ENCODE assay signal across 10 mouse cellular contexts in the genomic region with DNA sequence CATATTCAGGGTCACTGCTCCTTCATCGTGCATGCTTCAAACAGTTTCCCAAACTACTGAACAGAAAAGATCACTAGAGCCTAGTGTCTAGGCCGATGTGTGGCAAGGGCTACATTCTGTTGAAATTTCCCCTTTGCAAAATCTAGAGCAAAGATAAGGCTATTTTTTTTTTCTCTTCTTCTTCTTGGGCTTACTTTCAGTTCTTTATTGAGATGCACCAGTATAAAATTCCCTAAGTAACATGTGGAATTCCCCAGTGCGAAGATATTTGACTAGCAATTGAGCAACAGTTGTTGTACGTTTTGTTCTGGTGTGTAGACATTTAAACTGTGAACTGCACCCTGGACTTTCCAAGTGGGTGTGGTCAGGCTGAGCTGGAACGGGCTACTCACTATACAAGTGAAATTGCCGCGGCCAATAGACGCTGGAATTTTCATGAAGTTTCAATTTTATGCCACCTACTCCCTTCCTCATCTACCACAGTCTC. TPM values are rescaled to one million over a fixed set of nuclear protein-coding genes. Genes with fewer than 3 reads are reported as not detected.
A peak's percentile ranks its signal among the peaks of the same experiment; 100 is the strongest.
DNase-seq lines count a peak whose midpoint lies in the region; ATAC-seq and TF ChIP-seq lines count a peak whose summit lies in the region.
"Had no signal": no experiment of that assay in that cellular context is flagged by ENCODE, and none has a peak within 500 bp of the region (broad histone marks: within the 10 kb centered on the region; RNA-seq: fewer than 3 reads in every experiment).

No protein-coding gene starts in this region.

- H3K9ac ChIP-seq in heart, embryonic 16.5 days (ENCODE audit: low read length) = peak overlapping the region; percentile 18; the same call in 1 of the 2 replicates
- H3K9ac ChIP-seq in lung, postnatal 0 days (replicated peaks; ENCODE audit: low read depth) = no peak overlapping the region
- no peak overlapping the region for H3K9ac ChIP-seq in hindbrain, embryonic 16.5 days (ENCODE audit: low read depth, low read length)
- H3K9ac ChIP-seq: embryonic facial prominence, embryonic 12.5 days; midbrain, embryonic 12.5 days had no signal

- peak overlapping the region; percentile 47 for H3K4me2 ChIP-seq in heart, embryonic 16.5 days (ENCODE audit: low read depth, low read length)
- H3K4me2 ChIP-seq in lung, postnatal 0 days (replicated peaks; ENCODE audit: low read depth, low read length) = peak overlapping the region; percentile 25; the same call in 1 of the 2 replicates
- H3K4me2 ChIP-seq in hindbrain, embryonic 16.5 days (ENCODE audit: low read length) = no peak overlapping the region
- H3K4me2 ChIP-seq: embryonic facial prominence, embryonic 12.5 days; midbrain, embryonic 12.5 days had no signal

- no peaks in the 10 kb centered on the region for H3K27me3 ChIP-seq in heart, embryonic 16.5 days (ENCODE audit: control insufficient read depth, insufficient read depth, low read length)
- no peaks in the 10 kb centered on the region for H3K27me3 ChIP-seq in lung, postnatal 0 days (replicated peaks; ENCODE audit: insufficient read depth, low read length)
- H3K27me3 ChIP-seq in hindbrain, embryonic 16.5 days (replicated peaks; ENCODE audit: control insufficient read depth, insufficient read depth, low read length) = no peaks in the 10 kb centered on the region
- H3K27me3 ChIP-seq: embryonic facial prominence, embryonic 12.5 days had no signal

- H3K4me3 ChIP-seq in heart, embryonic 16.5 days (ENCODE audit: low read length) = no peak overlapping the region
- no peak overlapping the region for H3K4me3 ChIP-seq in lung, postnatal 0 days (ENCODE audit: low read depth, low read length)
- no peak overlapping the region for H3K4me3 ChIP-seq in hindbrain, embryonic 16.5 days (ENCODE audit: low read length)
- H3K4me3 ChIP-seq: embryonic facial prominence, embryonic 12.5 days; midbrain, embryonic 12.5 days had no signal

- H3K9me3 ChIP-seq in heart, embryonic 16.5 days (replicated peaks; ENCODE audit: control insufficient read depth, low read length) = no peaks in the 10 kb centered on the region
- no peaks in the 10 kb centered on the region for H3K9me3 ChIP-seq in lung, postnatal 0 days (ENCODE audit: low read length)
- H3K9me3 ChIP-seq in hindbrain, embryonic 16.5 days (ENCODE audit: control insufficient read depth, low read length) = no peaks in the 10 kb centered on the region
- H3K9me3 ChIP-seq: embryonic facial prominence, embryonic 12.5 days; midbrain, embryonic 12.5 days had no signal

- no peak for ATAC-seq in heart, embryonic 16.5 days (replicated peaks; ENCODE audit: extremely low read depth, insufficient read depth, low FRiP score)
- ATAC-seq in lung, postnatal 0 days = peak; percentile 80
- ATAC-seq in hindbrain, embryonic 16.5 days = no peak

- 51% methylated on average over 8 of the region's 8 CpGs for WGBS in heart, embryonic 16.5 days
- 23% methylated on average over 8 of the region's 8 CpGs for WGBS in lung, postnatal 0 days
- 75% methylated on average over 8 of the region's 8 CpGs for WGBS in hindbrain, embryonic 16.5 days

- no peak overlapping the region; the same call in 1 of the 2 replicates for H3K27ac ChIP-seq in heart, embryonic 16.5 days (ENCODE audit: low read length)
- no peak overlapping the region for H3K27ac ChIP-seq in lung, postnatal 0 days (ENCODE audit: low read length)
- H3K27ac ChIP-seq in hindbrain, embryonic 16.5 days (ENCODE audit: low read depth, low read length) = no peak overlapping the region
- H3K27ac ChIP-seq: embryonic facial prominence, embryonic 12.5 days; midbrain, embryonic 12.5 days had no signal

- TF ChIP-seq CTCF in lung, postnatal 0 days (IDR thresholded peaks at IDR 0.05) = no peak

- peak; percentile 78 for TF ChIP-seq EP300 in lung, postnatal 0 days (IDR thresholded peaks at IDR 0.05)

- peaks cover 17% of the 10 kb centered on the region; the same call in 1 of the 2 replicates for H3K4me1 ChIP-seq in heart, embryonic 16.5 days (ENCODE audit: control insufficient read depth, insufficient read depth, low read length)
- H3K4me1 ChIP-seq in lung, postnatal 0 days (ENCODE audit: insufficient read depth, low read depth, low read length) = peaks cover 13% of the 10 kb centered on the region; the same call in 1 of the 2 replicates
- H3K4me1 ChIP-seq in hindbrain, embryonic 16.5 days (ENCODE audit: control insufficient read depth, insufficient read depth, low read depth, low read length) = peaks cover 3% of the 10 kb centered on the region; the same call in 1 of the 2 replicates

- H3K36me3 ChIP-seq in heart, embryonic 16.5 days (ENCODE audit: control insufficient read depth, insufficient read depth) = peaks cover 23% of the 10 kb centered on the region
- peaks cover 30% of the 10 kb centered on the region for H3K36me3 ChIP-seq in lung, postnatal 0 days (ENCODE audit: insufficient read depth, low read length)
- H3K36me3 ChIP-seq in hindbrain, embryonic 16.5 days (ENCODE audit: control insufficient read depth, insufficient read depth, low read length) = no peaks in the 10 kb centered on the region; the same call in 1 of the 2 replicates

- intact Hi-C loops in left cerebral cortex, postnatal 25 days (cut with DNase I) = no loop called here

- DNase-seq in A20 (ENCODE audit: low read depth, low spot score) (peak; percentile 82), ES-CJ7 (ENCODE audit: low read depth, low spot score) (peak; percentile 4)
- peak; percentile 81 for DNase-seq in lung, postnatal 0 days (ENCODE audit: low spot score)
- DNase-seq in retina, postnatal 1 day = no peak
- no peak for DNase-seq in right cerebral cortex, adult 2 months (ENCODE audit: low spot score in 2 of 2)
- no peak for DNase-seq in left cerebral cortex, postnatal 25 days (ENCODE audit: low spot score in 2 of 2)

RNA-seq across cellular contexts. Expression of a gene that starts 6.2 kb away (rescaled TPM):
- polyA plus RNA-seq in heart, embryonic 16.5 days (2015; fragmentation: Nextera tagmentation; extraction: Ambion mirVana) = 2.8 and 4.0 TPM in 2 replicates
- 4.9 and 9.5 TPM in 2 replicates for polyA plus RNA-seq in lung, postnatal 0 days (2015; fragmentation: Nextera tagmentation; extraction: Ambion mirVana)
- 2.9 and 3.0 TPM in 2 replicates for polyA plus RNA-seq in hindbrain, embryonic 16.5 days (2015; fragmentation: Nextera tagmentation; extraction: Ambion mirVana)
- 1 to 10 TPM; 5.1 to 5.3 TPM for total RNA-seq in left cerebral cortex, postnatal 25 days (2021)

Comparison
In these comparisons a context has a peak if more than half of its experiments do, and no peak if none do; other contexts are left out.
1. DNase-seq: peak in A20 (single experiment), ES-CJ7 (single experiment) and lung, postnatal 0 days (single experiment); none in retina, postnatal 1 day (single experiment), right cerebral cortex, adult 2 months (0 of 2) and left cerebral cortex, postnatal 25 days (0 of 2).